Mouse (Mus musculus) spleen, postnatal 14 days (tissue): ENCODE measurements around the gene Zdhhc23.

Experiments used
- DNase-seq, 2 experiments: peaks; one replicate each; pipeline ENCODE4 v3.0.0; 2021 to 2022; ENCODE audit warnings: low spot score in 2 of 2

Gene Zdhhc23

DNA sequence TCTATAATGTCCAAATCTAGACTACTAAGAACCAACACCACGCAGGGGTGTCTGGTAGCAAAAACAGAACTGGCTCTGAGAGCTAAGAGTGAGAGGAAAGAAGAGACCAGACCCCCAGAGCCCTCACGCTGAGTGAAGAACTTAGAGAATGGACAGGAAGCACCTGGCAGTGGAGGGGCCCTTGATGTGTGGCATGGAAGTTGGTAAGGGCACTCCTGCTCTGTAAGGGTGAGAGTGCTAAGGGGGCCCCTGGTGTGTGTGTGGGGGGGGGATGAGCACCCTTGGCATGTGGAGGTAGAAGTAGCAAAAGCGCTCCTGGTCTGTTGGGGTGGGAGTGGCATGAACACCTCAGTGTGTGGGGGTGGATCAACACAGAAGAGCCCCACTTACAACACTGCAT is 9.2 kb downstream of the Zdhhc23 start:
- no peak for DNase-seq

DNA sequence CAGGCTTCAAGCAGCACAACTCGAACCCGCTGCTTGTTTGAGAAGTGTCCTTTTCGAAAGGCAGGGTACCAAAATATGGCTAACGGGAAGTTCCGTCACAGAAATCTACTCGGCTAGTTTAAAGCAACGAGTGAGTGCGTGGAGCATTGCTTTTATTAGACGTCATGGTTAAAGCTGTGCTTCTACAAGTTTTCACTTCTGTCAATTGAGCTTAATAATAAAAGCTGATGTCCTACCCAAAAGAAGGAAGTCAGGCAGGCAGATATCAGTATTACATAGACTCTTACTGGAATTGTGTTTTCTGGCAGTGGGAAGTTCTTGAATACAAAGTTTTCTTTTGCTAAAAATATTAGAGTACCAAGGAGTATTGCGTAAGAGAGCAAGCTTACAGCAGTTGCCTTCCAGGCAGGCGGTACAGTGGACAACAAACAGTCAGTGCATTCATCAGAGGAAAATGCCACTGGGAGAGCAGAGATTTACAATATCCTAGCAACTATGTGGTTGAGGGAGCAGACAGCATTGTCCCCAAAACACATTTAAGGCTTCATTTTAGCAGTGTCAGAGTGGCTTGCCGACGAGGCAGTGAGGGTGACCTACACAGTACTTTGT is 13.7 kb downstream of the Zdhhc23 start:
- no peak for DNase-seq

DNA sequence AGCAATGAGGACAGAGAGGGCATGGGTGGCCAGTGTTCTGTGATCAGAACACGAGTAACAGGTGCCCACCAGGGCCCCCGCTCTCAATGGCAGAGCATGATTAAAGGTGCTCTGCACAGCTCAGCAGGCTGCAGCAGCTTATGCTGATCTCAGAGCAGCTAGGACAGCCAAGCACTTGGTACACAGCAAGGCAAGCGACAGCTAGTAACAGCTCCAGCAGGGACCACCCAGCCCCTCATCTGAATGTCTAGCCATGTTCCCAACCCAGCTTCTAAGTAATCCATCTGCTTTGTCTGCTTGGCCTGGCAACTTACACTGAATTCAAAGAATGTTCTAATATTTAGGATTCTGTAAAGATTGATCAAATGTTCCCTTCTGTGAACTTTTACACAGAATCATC is 15.8 kb downstream of the Zdhhc23 start:
- DNase-seq, result no peak

DNA sequence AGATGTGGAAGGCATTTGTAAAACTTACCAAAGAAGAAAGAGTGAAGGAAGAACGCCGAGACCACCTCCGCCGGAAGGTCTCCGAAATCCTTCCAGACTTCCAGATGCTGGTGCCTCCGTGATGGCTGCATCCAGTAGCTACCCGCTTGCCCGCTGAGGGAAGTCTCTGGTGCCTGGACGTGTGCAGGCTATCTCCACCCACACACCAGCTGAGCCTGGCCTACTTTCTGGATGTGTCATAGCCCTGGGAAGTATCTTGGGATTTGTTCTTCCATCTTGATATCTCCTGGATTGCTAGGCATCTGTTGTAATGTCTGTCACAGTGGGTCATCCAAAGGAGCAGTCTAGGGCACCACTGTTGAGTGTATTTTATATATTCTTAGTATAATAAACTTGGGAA is 16.3 kb downstream of the Zdhhc23 start:
- DNase-seq, result no peak

DNA sequence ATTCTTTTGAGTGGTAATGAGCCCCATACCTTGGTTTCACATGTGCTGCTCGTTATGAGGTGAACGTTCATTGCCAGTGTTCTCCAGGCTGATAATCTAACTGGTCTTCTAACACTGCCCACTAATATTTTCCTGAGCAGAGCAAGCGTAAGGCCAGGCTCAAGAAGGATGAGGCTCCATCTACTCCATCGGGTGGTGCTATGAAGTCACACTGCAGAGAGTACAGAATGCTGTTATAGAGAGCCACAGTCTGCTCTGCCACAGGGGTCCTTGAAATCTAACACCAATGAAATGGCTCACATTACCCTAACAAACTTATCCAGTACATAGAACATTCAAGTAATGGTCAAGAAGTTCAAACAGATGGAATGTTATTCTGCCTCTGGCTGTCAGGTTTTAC is 21.6 kb downstream of the Zdhhc23 start:
- DNase-seq, result no peak

DNA sequence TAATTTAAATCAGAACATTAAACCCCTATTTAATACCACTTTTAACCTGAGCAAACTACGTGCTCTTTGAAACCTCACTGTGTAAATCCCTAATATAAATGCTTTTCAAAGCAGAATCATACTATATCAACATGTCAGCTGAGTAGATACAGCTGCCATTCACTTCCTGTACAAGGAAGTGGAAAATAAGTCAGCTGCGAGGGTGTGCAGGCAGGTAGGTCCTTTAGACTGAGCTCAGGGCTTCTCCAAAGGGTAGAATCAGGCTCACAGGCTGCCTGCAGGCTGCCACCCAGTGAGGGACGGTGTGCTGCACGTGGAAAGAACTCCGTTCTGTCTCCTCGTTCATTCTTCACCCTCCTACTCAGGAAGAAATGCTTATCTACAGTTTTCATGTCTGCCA is 24.7 kb downstream of the Zdhhc23 start:
- DNase-seq, result no peak

DNA sequence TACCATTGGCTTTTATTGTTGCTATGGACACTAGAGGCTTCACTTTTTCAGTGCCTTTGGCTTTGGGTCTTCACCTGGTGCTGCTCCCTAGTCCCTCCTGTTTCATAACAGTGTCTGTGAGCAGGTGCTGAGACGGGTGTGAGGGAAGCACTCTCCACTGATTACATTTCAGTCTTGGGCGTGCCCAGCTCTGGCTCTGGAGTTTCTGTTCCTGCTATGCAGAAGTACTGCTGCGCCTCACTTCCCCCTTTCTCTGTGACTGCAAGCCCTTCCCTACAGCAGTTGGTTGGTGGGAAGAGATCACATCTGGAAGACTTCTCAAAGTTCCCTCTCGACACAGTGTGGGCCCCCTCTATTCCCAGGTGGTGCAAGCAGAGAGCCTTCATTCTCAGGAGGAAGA is 28.0 kb downstream of the Zdhhc23 start:
- DNase-seq, result peak in 1 of 2 experiments; percentile 43

DNA sequence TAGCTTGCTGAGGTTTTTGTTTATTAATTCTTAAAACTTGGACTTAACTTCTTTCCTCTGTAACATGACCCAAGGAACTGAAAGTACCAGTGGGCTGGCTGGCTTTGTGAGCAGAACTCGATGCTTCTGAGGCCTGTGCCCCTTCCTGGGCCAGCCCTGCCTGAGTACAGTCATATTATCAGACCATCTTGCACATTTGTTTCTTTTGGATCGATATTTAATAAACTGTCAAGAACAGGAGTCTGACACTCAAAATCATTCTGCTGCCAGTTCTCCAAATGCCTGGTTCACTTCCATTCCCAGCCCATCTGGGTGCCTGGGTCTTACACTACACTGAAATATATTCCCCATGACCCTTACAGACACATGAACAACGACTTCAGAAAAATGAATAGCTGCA is 33.7 kb downstream of the Zdhhc23 start:
- no peak for DNase-seq

DNA sequence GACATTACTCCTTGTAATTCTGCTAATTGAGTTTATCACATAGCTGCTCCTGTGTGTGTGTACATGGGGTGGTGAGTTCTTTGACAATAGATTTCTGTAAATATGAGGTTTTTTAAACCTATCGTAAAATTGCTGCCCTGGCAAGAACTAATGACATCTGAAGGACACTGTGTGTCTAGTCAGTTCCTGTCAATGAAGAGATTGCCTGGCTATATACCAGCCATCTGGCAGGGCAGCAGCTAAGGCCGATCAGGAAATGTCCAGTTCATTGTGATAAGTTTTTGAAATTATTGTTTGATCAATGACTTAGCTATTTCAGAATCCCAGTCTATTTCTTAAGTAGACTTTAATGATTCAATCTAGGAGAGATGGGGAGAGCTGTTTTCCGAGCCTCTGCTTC is 34.2 kb downstream of the Zdhhc23 start:
- no peak for DNase-seq

DNA sequence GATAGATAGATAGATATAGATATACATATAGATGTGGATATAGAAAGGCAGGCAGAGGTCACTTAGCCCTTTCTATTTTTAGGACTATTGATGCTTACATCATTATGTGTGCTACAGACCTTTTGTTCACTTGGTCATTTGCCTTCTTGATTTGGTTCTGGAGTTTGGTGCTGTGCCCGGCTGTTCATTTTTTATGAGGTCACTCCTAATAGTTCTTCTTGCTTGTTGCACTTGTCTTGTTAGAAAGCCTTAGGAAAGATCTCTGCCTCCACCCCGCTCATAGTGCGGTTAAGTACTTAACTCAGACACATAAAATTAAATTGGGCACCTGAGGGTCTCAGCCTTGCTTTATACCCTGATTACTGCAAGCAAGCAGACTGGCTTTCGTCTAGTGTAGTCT is 38.7 kb downstream of the Zdhhc23 start:
- no peak for DNase-seq

DNA sequence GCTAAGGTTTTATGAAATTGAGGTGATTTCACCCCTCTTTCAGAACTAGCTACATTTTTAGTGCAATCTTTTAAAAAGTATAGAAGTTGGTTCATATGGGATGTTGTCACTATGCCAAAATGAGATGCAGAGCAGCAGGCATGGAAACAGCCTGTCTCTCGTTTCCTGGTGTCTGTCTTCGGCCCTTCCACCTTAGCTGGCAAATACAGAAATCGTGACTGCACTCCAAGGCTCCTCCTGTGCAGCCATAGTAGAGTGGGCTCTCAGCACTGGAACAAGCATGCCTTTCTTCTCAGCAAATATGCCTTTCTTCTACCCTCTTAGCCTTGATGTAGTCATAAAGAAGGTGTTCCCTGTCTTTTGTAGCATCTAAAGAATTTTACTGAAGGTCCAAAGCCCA is 43.7 kb downstream of the Zdhhc23 start:
- no peak for DNase-seq

DNA sequence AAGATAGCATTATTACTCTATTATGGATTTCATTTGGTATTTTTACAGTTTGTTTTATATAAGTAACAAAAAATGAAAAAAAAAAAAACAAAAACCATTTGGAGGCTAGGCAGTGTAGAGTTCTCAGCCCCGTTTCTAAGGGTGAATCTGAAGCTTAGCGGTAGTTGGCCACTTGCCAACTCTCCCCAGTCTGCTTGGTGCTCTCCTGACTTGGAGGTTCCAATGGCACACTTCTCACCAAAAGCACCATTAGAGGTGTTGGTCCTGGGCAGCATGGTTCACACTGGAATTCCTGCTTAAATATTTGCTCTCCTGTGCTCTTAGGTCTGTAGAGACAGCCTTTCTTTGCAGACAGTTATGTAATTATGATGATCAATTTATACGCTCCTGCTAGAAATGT is 44.2 kb downstream of the Zdhhc23 start:
- no peak for DNase-seq

DNA sequence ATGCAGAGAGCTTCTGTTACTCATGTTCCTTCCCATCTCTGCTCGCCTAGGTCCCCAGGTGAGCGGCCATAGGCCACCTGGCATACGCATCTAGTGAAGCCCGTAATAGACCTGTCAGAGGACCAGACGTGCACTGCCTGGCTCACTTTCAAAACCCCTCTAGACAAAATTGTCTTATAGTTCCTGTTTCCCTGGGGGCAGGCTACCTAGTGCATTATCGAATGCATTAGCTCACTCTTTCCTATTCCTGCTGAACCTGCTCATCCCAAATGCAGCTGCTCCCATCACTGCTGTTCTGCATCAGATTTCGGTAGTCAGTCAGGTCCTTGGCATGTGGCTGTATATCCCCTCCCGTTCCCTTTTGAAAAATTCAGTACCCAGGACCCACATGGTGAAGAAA is 44.7 kb downstream of the Zdhhc23 start:
- DNase-seq, result no peak

DNA sequence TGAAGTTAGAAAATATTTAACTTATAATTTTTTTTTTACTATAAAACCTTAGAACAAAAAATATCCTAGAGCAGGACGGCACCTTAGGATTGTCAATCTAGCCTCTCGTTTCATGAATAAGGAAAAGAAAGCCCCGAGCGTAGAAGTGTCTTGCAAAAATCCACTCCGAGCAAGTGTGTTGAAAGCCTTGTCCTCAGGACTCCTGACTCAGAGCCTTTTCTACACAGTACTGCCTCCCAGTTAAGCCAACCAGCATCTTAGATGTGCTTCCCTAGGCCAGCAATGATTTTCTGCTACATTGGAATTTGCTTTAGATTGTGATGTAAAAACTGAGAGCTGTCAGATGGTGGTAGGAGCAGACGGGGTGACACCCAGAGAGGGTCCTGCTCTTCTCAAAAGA is 46.5 kb downstream of the Zdhhc23 start:
- DNase-seq, result no peak

DNA sequence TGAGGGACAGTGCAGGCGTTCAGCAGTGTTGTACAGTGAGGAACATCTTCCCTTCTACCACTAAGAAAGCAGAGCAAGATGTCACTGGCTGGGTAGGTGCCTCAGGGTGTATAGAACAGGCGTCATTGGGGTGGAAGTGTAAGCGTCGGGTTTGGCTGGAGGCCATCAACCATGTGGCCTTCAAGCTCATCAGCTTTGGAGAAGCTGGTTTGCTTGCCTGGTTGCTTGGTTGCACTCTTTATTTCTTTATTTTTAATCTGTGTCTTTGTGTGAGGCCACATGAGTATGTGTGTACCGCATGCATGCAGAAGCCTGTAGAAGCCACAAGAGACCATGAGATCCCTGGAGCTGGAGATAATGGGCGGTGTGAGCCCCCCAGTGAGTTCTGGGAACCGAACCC is 47.3 kb downstream of the Zdhhc23 start:
- DNase-seq, result no peak

DNA sequence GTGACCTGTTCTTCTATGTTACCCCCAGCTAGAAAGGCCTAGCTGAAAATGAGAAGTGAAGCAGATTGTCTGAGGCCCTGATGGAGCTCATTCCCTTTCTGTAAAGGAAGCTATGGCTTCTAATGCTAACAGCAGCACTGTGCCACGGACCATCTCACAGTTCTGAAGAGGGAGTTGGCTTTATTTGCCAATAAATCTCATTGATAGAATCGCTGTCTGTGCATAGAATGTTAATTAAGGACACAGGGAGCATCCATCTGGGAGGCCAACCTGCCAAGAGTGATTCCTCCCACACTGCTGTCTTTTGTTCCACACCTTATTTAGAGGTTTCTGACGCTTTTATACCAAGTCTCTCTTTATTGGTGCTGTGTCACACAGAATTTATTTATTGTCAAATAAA is 48.1 kb downstream of the Zdhhc23 start:
- no peak for DNase-seq

DNA sequence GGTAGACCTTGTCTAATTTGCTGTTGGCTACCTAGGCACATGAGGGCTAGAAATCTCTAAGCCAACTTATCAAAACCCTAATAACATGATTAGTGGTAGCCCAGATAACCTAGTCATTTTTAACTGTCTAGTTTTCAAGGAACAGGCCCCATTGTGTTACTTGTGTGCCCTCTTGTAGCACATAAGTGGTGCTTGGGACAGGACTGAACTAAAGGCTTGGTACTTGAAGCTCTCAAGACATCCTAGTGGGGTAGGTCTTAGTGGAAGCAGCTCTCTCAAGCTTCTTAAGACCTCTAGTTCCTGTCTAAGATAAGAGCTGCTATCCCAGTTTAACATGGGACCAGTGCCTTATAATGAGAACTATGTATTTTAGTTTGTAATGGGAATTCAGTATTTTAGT is 49.0 kb downstream of the Zdhhc23 start:
- no peak for DNase-seq

DNA sequence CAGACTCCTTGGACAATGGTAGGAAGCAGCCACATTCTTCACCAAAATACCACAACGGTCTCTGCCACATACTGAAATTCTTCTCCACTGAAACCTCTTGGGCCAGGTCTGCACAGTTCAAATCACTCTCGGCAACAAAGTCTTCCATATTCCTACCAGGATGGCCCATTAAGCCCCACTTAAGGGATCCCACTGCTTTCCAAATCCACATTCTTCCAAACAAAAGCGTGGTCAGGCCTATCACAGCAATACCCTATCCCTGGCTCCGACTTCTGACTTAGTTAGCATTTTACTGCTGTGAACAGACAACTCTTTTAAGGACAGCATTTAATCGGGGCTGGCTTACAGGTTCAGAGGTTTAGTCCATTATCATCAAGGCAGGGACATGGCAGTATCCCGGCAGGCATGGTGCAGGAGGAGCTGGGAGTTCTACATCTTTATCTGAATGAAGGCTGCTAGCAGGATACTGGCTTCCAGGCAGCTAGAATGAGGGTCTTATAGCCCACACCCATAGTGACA is 53.2 kb downstream of the Zdhhc23 start, which contains the start of gene Qtrt2:
Gene Qtrt2 (minus strand): TSS at position 469 of the 519 bp plus-strand sequence.
- no peak for DNase-seq

DNA sequence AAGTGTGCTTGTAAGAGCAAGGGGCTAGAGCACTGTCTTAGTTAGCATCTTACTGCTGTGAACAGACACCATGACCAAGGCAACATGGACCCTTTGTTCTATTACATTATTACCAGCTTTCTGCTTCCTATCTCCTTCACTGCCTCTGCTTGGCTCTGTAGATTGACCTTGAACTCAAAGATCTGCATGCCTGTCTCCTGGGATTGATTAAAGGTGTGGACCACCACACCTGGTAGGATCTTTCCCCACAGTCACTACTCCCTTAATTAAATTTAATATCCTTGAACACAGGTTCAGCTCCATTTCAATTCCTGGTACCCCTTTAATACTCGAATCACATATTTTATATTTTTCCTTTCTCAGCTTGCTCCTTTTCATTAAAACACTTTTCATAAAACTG is 53.7 kb downstream of the Zdhhc23 start:
- no peak for DNase-seq

DNA sequence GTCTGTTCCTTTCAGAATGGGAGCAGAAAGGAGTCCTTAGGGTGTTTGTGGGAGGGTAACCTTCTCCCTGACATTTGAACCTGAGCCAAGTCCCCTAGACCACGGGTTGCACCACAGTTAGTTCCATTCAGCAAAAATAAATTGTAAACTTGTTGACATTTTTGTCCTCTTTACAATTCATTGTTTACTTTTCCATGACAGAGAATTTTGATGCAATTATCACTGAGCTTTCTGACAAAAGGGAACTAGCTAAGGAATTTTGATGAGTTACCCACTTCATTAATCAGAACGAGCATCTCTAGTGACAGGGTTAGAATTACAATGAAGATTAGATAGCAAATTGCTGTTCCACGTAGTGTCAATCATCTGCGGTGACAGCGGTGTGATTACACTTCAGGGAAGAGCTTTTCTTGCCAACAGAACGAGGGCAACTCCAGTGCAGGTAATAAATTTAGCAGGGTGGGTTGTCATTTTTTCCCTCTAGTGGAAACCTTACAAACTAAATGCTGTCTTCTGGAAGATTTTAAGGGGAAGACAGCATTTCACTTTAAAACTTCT is 54.5 kb downstream of the Zdhhc23 start:
- no peak for DNase-seq

DNA sequence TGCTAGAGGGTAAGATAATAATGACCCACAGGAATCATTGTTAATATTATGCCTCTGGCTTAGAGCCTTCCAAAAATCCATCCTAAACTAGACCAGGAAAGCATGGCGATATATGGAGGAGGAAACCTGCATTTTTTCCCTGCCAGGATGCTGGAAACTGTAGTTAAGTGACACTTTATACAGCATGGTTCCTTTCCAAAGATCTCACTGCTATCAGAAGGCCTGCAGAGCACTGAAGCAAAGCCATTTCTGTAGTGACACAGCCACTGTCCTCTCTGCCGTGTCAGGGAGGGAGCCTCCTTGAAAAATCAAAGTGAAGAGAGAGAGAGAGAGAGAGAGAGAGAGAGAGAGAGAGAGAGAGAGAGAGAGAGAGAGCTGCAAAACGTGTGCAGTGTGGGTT is 57.0 kb downstream of the Zdhhc23 start:
- no peak for DNase-seq

DNA sequence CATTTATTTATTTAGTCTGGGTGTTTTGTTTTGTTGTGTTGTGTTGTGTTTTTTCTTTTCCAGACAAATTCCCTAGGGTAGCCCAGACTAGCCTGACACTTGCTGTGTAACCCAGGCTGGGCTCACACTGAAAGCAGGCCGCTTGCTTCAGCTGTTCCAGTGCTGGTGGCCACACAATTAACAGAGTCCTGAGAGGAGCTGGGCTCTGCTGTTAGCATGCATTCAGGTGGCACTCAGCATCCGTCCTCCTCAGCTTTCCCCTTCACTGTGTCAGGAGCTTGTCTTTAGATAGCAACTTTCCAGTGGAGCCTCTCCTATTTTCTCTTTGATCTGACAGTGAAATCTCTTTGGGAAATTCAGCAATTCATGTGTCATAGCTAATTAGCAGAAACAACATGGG is 57.6 kb downstream of the Zdhhc23 start:
- no peak for DNase-seq

DNA sequence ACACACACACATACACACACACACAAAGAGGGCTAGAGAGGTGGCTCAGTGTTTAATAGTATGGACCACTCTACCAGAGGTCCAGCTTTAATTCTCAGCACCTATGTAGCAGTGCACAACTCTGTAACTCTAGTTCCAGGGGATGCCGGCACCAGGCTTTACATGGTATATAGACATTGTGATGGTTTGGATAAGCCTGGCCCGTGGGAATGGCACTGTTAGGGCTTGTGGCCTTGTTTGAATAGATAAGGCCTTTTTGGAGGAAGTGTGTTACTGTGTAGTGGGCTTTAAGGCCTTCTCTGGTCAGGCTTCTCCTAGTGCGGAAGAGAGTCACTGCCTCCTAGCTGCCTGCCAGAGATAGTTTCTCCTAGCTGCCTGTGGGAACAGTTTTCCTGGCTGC is 60.7 kb downstream of the Zdhhc23 start:
- no peak for DNase-seq
